Mouse (Mus musculus): ENCODE results near the gene Gm35315. TPM values are rescaled to one million over a fixed set of nuclear protein-coding genes. Genes with fewer than 3 reads are reported as not detected.

Gene Gm35315
- total and polyA plus RNA-seq, 3 experiments: 2.3 to 3.7 (median 3.3) TPM

DNA sequence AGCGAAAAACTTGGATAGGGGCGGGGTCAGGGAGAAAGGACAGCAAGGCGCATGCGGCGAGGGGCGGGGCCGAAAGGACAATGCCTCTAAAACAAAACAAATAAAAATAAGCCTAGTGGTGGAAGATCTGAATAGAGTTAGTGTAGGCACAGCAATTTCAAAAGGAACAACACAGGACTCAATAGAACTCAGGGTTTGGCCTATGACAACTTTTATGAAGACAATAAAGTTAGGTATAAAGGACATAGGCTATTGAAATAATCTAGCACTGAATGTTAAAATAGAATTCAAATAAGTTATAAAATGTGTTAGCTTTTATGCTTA lies 14.0 kb upstream of the Gm35315 start:
- TF ChIP-seq USF1 (IDR thresholded peaks at IDR 0.05; ENCODE audit: low read depth, low read length): no peak
- TF ChIP-seq NELFE (IDR thresholded peaks at IDR 0.05; ENCODE audit: low read depth, low read length): no peak
- TF ChIP-seq MYC (IDR thresholded peaks at IDR 0.05; ENCODE audit: low read depth, low read length): no peak
- TF ChIP-seq HCFC1 (IDR thresholded peaks at IDR 0.05; ENCODE audit: low read depth, low read length): 0 out of 2 replicates have a peak, but pooled peaks have one; percentile 0
- no peak for TF ChIP-seq ETS1 (conservative IDR thresholded peaks at IDR 0.05; ENCODE audit: low read depth, low read length)
- no peak for TF ChIP-seq UBTF (IDR thresholded peaks at IDR 0.05; ENCODE audit: low read depth, low read length)
- H3K4me3 ChIP-seq (replicated peaks in 1 of 3; ENCODE audit: low read depth in 2 of 3, low read length in 2 of 3, poor library complexity in 1 of 3): peak overlapping the region; percentile 61 to 92 (median 83)
- no peak overlapping the region for H3K4me2 ChIP-seq (ENCODE audit: insufficient read depth, low read depth, poor library complexity, severe bottlenecking)
- H3K36me3 ChIP-seq (replicated peaks in 1 of 2; ENCODE audit: control insufficient read depth in 1 of 2, insufficient read depth in 1 of 2, low read length in 1 of 2): peaks cover 44 to 50% of the 10 kb centered on the region in 2 experiments
- no peaks in the 10 kb centered on the region for H3K27me3 ChIP-seq (replicated peaks)
- H3K27ac ChIP-seq (ENCODE audit: insufficient read depth, low read depth): no peak overlapping the region
- no peaks in the 10 kb centered on the region for H3K9me3 ChIP-seq (replicated peaks; ENCODE audit: low read length)
- dilution Hi-C loops (cut with MboI; ENCODE audit: extremely low pct_ligation_motif_present, extremely low pct_unique_long_range_greater_than_20kb, low sequenced_read_pairs) (no loop called here), in situ Hi-C loops (cut with MboI; ENCODE audit: low pct_ligation_motif_present, low pct_unique_long_range_greater_than_20kb, low sequenced_read_pairs) (no loop called here)
- H3K4me1 ChIP-seq (ENCODE audit: control insufficient read depth in 1 of 2, insufficient read depth in 2 of 2): peaks cover 16 to 29% of the 10 kb centered on the region in 2 experiments
- DNase-seq (ENCODE audit: extremely low read depth): no peak
- no peak overlapping the region; the same call in 1 of the 2 replicates for H3K9ac ChIP-seq (ENCODE audit: insufficient read depth, low read depth)
- H3K79me2 ChIP-seq (replicated peaks; ENCODE audit: control insufficient read depth, extremely low read depth, insufficient read depth, poor library complexity, severe bottlenecking): peaks cover 18% of the 10 kb centered on the region; the same call in 1 of the 2 replicates

DNA sequence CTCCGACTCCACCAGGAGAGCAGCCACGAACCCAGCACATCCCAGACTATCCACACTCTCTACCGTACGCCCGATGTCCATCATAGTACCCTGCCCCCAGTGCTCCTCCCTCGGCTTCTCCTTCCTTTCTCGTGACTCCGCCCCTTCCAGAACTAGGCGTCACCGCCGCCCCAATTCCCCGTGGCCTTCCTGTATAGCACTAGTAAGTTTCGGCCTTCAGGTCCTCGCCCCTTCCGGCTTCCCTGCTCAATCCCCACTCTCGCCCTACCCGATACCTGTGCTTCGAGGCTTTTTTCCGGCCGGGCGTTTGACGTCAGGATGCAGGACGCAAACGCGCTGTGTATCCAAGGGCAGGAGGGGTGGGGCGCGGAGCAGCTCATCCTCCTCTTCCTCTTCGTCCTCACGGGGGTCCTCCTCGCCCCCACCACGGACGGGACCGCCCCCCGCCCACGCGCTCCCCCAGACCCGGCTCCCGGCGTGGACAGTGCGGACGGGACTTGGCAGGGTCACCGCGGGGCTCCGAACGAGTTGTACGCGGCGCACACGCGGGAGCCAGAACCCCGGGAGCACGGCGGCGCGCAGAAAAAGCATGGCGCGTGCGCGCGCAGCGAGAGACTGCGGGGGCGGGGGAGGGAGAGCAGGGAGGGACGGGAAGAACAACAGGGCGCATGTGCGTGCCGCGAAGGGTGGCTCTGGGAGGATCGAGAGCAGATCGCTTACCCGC lies 13.5 kb upstream of the Gm35315 start, which contains the start of gene Gtpbp6:
Gtpbp6 (minus strand) TSS at position 617 of the 724 bp plus-strand sequence.
- Histone ChIP-seq H3K36me3 (replicated peaks in 1 of 2; ENCODE audit: control insufficient read depth in 1 of 2, insufficient read depth in 1 of 2, low read length in 1 of 2) (peaks cover 45 to 50% of the 10 kb centered on the region in 2 experiments), H3K9ac (ENCODE audit: insufficient read depth, low read depth) (peak within 1 kb of the TSS; percentile 85), H3K9me3 (replicated peaks; ENCODE audit: low read length) (peaks cover 2% of the 10 kb centered on the region), H3K4me1 (ENCODE audit: control insufficient read depth in 1 of 2, insufficient read depth in 2 of 2) (peaks cover 16 to 29% of the 10 kb centered on the region in 2 experiments), H3K79me2 (replicated peaks; ENCODE audit: control insufficient read depth, extremely low read depth, insufficient read depth, poor library complexity, severe bottlenecking) (peaks cover 18% of the 10 kb centered on the region; the same call in 1 of the 2 replicates), H3K27me3 (replicated peaks) (no peaks in the 10 kb centered on the region), H3K4me3 (replicated peaks in 1 of 3; ENCODE audit: low read depth in 2 of 3, low read length in 2 of 3, poor library complexity in 1 of 3) (peak within 1 kb of the TSS; percentile 83 to 92 (median 85)), H3K4me2 (ENCODE audit: insufficient read depth, low read depth, poor library complexity, severe bottlenecking) (peak within 1 kb of the TSS; percentile 54), H3K27ac (ENCODE audit: insufficient read depth, low read depth) (peak within 1 kb of the TSS; percentile 90)
- dilution Hi-C loops (cut with MboI; ENCODE audit: extremely low pct_ligation_motif_present, extremely low pct_unique_long_range_greater_than_20kb, low sequenced_read_pairs): no loop called here
- DNase-seq (ENCODE audit: extremely low read depth): peak; percentile 99
- TF ChIP-seq ELF1 (IDR thresholded peaks at IDR 0.05; ENCODE audit: low read depth, low read length) (peak; percentile 94), CHD2 (IDR thresholded peaks at IDR 0.05; ENCODE audit: low read length) (peak; percentile 76), MYC (IDR thresholded peaks at IDR 0.05; ENCODE audit: low read depth, low read length) (peak; percentile 46), CHD1 (IDR thresholded peaks at IDR 0.05; ENCODE audit: low read depth, low read length) (no peak; the same call in 1 of the 2 replicates), MAFK (IDR thresholded peaks at IDR 0.05; ENCODE audit: insufficient replicate concordance, low read length) (no peak), POLR2AphosphoS2 (IDR thresholded peaks at IDR 0.05; ENCODE audit: low read depth, low read length) (0 out of 2 replicates have a peak, but pooled peaks have one; percentile 36), RAD21 (IDR thresholded peaks at IDR 0.05; ENCODE audit: low read depth, low read length) (no peak), USF2 (conservative IDR thresholded peaks at IDR 0.05; ENCODE audit: low read depth, low read length) (no peak), ETS1 (conservative IDR thresholded peaks at IDR 0.05; ENCODE audit: low read depth, low read length) (peak; percentile 52; the same call in 1 of the 2 replicates), MAX (IDR thresholded peaks at IDR 0.05; ENCODE audit: low read length) (peak; percentile 34; the same call in 1 of the 2 replicates), JUN (IDR thresholded peaks at IDR 0.05; ENCODE audit: insufficient read depth, low read depth, low read length) (no peak), ZMIZ1 (IDR thresholded peaks at IDR 0.05; ENCODE audit: low read depth, low read length) (0 out of 2 replicates have a peak, but pooled peaks have one; percentile 51), POLR2A (IDR thresholded peaks at IDR 0.05; ENCODE audit: low read depth, low read length) (peak; percentile 83), KAT2A (IDR thresholded peaks at IDR 0.05; ENCODE audit: insufficient replicate concordance, low read length) (0 out of 2 replicates have a peak, but pooled peaks have one; percentile 58), MXI1 (IDR thresholded peaks at IDR 0.05; ENCODE audit: low read depth, low read length) (peak; percentile 76), SIN3A (IDR thresholded peaks at IDR 0.05; ENCODE audit: low read length) (peak; percentile 94), CTCF (conservative IDR thresholded peaks at IDR 0.05 in 1 of 2, IDR thresholded peaks at IDR 0.05 in 1 of 2; ENCODE audit: low read depth in 2 of 2, low read length in 2 of 2) (no peak), TBP (conservative IDR thresholded peaks at IDR 0.05; ENCODE audit: low read depth, low read length) (peak; percentile 57), JUND (conservative IDR thresholded peaks at IDR 0.05; ENCODE audit: low read depth, low read length) (no peak), BHLHE40 (IDR thresholded peaks at IDR 0.05; ENCODE audit: low read depth, low read length) (peak; percentile 55), TCF12 (IDR thresholded peaks at IDR 0.05; ENCODE audit: low read depth, low read length) (peak; percentile 68), HCFC1 (IDR thresholded peaks at IDR 0.05; ENCODE audit: low read depth, low read length) (peak; percentile 74), MEF2A (IDR thresholded peaks at IDR 0.05; ENCODE audit: borderline replicate concordance, low read depth, low read length) (peak; percentile 74; the same call in 1 of the 2 replicates), NELFE (IDR thresholded peaks at IDR 0.05; ENCODE audit: low read depth, low read length) (peak; percentile 80), RCOR1 (conservative IDR thresholded peaks at IDR 0.05; ENCODE audit: low read depth, low read length) (peak; percentile 20; the same call in 1 of the 2 replicates), MAZ (IDR thresholded peaks at IDR 0.05; ENCODE audit: low read depth, low read length) (peak; percentile 86), NRF1 (IDR thresholded peaks at IDR 0.05; ENCODE audit: low read depth, low read length) (peak; percentile 93)
- in situ Hi-C loops (cut with MboI; ENCODE audit: low pct_ligation_motif_present, low pct_unique_long_range_greater_than_20kb, low sequenced_read_pairs): no loop called here
